Mouse (Mus musculus) retina, adult 2 months (tissue): Measurements from ENCODE around the gene Fzd2.
"Not testable (repeated sequence)": the region's sequence is repeated elsewhere in the genome, so short reads cannot be mapped to it uniquely, and the experiment has no call there.

Experiments
- DNase-seq: peaks from one replicate; pipeline ENCODE4 v3.0.0-alpha.2; 2012; ENCODE audit warnings: low read depth, low spot score

Fzd2 gene

DNA sequence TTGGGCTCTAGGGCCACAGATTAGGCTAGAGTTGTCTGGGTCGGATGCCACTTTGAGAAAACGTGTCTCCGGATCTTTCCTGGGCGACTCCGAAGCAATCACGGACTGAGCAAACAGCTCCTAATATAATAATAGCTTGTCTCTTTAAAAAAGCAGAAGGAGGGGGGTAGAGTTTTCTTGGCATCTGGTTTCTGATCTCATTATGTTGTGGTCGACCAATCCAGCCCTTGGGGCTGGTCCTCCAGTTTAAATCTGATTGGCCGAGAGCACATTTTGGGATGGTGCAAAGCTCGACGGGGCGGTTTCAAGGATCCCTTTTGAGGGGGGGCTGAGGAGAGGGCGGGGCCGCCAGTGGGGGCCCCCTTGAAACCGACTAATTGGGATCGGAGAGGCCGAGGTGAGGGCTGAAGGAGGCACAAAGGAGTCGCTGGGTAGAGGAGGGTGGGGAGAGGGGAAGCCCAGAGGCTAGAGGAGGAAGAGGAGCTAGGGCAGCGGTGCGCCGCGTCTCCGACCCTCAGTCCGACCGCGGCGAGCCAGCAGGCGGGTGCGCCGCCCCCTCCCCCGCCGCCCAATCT, at the start of gene Fzd2:
Gene Fzd2, plus strand, starts transcription at position 387 of the 575 bp plus-strand sequence.
- DNase-seq: peak; percentile 55

DNA sequence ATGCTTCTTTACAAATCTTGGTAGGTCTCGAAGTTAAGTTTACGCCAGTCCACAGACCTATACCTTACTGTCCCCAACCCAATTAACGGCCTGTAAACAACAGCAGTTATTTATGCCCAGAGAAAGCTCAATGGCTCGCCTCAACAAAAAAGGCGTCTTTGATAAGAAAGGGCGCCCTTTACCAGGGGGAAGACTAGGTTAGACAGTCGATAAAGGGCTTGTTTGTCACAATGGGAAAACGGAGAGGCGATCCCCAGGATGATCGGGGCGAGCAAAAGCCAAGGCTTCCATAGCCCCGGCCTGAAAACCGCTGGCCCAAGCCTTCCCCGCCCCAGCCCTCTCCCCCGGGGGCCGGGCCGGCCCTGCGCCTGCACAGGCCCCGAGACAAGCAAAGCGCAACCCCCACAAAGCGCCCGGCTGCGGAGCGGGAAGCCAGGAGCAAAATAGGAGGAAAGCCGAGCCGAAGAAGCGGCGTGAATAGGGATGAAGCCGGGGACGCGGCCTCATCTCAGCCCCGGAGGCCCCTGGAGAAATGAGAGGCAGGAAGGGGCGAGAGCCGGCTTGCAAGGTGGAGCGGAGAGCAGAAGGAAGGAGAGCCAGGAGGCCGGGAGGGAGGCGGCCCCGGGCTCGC, 48.7 kb upstream of the Fzd2 start:
- no peak for DNase-seq

DNA sequence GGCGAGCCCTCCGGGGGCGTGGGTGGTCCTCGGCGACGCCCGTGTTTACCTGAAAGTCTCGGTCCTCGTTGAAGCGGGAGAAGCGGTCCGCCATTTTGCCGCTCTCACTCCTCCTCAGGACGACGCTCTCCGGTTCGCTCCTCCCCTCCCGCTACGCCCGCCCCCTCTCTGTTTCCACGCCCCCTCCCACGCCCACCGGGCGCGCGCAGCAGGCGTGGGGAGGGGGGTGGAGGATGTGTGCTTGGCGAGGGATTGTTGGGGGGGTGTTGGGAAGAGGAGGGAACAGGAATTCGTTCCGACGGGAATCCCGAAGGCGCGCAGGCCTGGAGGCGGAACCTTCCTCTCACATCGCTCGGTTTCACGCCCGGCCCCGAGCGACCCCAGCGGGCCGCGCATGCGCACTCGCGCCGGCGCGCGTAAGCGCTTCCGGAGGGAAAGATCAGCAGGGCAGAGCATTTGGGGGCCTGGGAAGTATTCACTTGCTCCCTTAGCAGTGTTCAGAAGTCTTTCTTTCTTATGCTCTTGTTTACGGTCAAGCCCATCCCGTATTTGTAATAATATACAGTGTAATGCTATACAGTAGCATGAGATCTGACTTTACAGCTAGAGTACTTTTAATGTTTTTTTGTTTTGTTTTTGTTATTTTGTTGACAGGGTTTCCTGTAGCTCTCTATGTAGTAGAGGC, 48.0 kb upstream of the Fzd2 start, which contains the start of gene Gpatch8:
Gene Gpatch8, minus strand, starts transcription at position 362 of the 685 bp plus-strand sequence.
- peak; percentile 92 for DNase-seq

DNA sequence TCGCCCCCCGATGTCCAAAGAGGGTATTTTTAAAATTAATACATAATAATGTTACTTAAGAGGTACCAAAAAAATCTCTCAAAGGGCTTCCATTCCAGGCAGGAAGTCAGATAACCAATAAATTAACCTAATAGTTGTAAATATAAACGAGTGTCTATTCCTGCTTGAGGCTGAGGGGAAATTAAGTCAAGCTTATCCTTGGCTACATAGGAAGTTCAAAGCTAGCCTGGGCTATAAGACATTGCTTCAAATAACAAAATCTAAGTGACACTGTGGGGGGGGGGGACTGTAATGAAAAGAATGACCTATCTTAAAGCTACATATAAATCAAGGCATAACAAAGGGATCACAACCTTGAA, 47.5 kb upstream of the Fzd2 start:
- no peak for DNase-seq

DNA sequence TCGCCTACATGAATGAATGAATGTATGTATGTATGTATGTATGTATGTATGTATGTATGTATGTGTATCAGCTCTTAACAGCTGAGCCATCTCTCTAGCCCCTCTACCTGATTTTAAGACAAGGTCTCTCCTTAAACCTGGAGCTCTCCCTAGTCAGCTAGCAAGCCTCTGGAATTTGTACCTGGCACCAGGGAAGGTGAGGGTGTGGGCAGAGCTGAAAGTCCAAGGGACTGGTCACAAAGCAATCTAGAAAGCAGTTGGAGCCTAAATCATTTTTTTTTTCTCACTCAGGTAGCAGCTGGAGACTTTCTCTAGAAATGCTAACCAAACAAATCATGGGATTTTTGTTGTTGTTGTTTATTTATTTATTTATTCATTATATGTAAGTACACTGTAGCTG, 46.8 kb upstream of the Fzd2 start:
- DNase-seq: no peak

DNA sequence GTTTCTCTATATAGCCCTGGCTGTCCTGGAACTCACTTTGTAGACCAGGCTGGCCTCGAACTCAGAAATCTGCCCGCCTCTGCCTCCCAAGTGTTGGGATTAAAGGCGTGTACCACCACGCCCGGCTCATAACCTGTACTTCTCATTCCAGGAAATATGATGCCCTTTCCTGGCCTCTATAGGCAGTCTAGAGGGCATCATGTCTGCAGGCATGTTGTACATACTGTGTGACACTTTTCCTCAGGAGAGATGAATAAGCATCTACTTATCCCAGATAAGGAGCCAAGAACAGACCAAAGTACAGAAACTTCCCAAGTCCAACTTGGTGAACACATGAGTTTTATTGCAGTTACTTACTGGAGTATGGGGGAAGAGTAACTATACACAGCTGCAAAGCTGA, 45.5 kb upstream of the Fzd2 start:
- DNase-seq: no peak

DNA sequence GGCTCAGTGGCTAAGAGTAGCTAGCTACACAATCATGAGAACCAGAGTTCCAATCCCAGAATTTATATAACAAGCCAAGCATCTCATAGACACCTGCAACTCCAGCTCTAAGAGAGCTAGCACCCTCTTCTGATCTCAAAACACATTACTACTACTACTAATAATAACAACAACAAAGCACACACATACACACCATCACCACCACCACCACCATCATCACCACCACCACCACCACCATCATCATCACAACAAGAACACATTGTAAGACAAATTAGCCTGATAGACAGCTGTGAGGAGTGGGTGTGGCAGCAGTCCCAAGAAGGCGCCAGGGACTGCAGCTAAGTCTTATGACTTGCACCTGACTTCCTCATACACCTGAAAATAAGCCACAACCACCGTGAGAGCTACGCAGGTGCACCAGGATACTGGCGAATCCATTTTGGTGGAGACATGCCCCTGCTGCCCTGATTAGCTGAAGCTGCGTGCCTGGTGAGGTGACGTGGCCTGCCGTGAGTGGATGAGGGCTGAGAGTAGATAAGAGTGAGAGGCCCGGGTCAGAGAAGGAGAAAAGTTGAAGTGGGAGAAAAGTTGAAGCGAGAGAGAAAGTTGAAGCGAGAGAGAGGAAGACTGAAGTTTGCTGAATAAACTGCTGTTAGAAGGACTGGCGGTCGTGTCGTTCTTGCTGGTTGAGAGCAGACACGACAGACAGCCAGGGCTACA, 39.1 kb upstream of the Fzd2 start:
- DNase-seq: not testable (repeated sequence)

DNA sequence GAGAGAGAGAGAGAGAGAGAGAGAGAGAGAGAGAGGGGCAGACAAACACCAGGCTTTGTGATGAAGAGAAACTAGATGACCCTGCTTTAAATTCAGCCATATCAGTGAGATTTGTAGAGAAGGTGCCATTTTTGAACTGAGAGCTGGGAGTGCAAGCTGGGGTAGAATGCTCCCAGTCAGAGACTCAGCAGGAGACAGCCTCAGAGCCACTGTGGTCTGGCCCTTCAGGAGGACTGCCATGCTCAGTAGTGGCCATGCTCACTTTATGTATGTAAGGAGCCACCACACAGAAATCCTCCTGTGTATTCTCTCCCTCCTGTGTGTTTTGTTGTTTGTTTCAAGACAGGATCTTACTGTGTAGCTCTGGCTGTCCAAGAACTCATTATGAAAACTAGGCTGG, 38.5 kb upstream of the Fzd2 start:
- DNase-seq: no peak

DNA sequence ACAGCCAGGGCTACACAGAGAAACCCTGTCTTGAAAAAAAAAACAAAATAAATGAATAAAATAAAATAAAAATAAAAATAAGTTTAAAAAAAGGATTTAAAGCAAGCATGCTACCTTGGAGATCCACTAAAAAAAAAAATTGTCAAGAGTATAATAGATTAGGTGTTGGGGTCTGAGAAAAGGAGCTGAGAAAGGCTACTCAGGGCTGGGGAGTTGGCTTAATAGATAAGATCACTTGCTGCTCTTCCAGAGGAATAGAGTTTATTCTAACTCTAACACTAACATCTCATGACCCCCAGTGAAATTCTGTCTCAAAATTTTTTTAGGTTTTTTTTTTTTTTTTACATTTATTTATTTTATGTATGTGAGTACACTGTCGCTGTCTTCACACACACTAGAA, 37.9 kb upstream of the Fzd2 start:
- DNase-seq: no peak

DNA sequence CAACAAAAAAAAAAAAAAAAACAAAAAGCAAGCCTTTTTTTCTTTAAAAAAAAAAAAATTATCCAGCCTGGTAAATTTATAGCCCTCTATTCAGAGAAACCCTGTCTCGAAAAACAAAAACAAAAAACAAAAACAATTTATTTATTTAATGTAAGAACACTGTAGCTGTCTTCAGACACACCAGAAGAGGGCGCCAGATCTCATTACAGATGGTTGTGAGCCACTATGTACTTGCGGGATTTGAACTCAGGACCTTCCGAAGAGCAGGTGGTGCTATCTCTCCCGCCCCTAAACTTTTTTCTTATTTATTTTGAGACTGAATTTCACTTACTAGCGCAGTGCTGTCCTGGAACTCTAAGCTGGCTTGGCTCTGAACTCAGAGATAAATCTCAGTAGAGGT, 37.0 kb upstream of the Fzd2 start:
- no peak for DNase-seq

DNA sequence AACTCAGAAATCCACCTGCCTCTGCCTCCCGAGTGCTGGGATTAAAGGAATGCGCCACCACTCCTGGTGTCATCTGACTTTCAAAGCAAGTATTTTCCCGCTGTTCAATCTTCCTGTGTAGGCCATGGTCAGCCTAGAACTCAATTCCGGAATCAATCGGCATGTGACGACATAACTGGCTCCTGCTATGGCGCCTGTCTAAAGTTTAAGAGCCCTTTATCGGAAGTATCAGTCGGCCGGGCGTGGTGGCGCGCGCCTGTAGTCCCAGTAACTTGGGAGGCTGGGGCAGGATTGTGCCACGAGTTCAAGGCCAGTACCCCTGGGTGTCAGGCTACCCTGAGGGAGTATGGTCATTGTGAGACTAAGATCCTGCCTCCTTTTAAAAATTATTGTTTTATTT, 36.5 kb upstream of the Fzd2 start:
- DNase-seq: no peak

DNA sequence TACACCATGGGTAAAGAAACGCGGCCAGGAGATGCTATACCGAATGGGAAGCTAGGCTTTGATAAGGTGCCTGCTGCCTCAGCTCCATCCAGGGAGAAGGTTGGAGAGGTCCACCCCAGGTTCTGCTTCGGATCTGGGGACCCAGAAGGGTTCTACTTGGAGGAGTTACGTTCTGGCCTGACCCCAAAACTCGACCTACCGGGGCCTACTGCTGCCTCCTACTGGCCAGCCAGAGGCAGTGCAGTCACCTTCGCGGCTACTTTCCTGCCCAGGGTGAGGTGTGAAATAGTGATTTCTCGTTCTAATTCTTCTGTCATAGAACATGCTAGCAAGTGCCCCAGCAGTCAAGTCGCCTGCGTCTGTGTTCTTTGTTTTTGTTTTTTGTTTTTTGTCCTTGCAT, 36.0 kb upstream of the Fzd2 start:
- no peak for DNase-seq

DNA sequence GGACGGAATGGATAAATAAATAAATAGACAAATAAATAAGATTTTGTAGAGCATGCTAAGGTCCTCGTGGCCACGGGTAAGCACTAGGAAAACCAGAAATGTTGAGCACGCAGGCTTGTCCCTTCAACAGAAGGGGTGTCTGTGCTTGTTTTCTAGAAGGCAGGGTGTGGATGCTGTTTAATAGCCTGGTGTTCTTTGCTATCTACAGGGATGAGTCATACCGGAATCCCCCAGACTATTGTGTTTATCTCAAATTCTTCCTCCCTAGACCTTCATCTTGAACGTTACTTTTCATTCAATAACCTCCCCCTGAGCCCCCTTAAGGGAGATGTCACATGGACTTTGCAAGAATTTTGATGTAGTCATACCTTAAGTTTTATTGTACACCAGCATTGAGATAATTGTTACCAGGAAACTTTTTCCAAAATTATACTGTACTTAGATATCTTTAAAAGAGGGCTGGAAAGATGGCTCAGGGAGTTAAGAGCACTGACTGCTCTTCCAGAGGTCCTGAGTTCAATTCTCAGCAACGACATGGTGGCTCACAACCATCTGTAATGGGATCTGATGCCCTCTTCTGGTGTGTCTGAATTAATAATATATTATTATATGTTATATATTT, 35.3 kb upstream of the Fzd2 start:
- no peak for DNase-seq

DNA sequence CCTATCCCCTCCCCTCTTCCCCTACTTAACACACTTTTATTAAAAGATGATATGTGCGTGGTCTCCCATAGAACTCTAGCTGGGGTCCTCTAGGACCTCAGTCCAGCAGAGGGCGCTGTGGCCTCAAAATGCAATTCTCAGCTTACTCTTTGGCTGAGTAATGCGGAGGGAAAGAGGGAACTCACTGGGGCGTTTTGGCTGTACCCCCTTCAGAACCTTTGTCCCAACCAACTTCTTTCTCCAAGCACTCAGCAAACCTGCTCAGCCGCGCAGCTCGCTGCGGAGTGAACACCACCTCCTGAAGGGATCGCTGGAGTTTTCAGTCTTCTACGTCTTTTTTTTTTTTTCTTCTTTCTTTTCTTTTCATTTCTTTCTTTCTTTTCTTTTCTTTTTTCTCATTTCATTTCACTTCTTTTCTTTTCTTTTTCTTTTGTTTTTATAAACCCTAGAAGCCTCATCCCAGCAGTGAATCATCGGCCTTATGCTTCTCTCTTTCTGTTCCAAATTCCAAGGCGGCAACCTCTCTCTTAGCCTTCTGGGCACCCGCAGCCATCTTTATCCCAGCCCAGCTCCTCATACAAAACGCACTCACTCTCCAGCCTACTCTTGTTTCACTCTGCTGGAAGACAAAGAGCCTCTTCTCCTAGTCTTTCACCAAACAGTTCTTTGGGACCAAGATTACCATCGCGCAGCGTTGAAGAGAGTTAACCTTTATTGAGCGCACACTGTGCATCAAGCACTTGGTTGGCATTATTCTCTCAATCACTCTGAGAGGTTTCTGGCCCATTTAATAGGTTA, 31.1 kb upstream of the Fzd2 start:
- peak; percentile 59 for DNase-seq

DNA sequence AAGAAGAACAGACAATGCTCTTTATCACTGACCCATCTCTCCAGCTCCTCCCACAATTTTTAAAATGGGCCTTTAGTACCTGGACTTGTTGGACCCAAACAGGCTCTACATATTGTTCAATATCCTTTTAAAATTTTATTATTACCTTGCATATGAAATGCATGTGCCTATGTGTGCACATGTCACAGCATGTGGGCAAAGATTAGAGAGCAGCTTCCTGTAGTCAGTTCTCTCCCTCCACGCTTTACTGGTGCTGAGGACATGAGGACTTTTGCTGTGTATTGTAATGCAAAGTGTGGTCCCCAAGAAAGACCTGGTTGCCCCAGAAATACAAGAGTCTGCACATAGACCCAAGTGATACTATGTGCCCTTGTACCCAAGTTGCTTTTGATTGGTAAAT, 29.2 kb upstream of the Fzd2 start:
- no peak for DNase-seq

DNA sequence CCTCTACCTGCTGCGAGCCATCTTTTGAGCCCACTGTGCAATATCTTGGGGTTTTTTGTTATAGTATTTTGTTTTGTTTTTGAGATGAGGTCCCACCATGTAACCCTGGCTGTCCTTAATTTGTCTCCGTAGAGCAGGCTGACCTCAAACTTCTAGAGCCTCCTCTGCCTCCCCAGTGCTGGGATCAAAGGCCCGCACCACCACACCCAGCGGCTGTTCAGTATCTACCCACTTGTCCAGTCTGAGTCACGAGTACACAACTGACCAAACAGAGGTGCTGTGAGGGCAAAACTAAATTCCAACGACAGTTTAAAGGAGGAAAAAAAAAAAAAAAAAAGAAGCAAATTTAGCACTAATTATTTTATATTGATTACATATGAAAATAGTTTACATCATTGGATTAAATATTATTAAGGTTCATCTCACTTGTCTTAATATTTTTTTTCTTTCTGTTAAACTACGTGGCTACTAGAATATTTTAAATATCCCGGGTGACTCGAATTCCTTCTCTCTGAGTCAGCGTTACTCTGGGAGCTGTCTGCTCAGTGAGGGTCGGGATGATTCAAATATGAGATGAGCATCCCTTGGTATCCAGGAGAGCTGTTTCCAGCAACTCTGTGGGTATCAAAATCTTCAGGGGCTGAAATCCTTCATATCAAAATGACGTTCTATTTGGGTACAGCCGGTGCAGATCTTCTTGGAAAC, 28.0 kb upstream of the Fzd2 start:
- DNase-seq: no peak

DNA sequence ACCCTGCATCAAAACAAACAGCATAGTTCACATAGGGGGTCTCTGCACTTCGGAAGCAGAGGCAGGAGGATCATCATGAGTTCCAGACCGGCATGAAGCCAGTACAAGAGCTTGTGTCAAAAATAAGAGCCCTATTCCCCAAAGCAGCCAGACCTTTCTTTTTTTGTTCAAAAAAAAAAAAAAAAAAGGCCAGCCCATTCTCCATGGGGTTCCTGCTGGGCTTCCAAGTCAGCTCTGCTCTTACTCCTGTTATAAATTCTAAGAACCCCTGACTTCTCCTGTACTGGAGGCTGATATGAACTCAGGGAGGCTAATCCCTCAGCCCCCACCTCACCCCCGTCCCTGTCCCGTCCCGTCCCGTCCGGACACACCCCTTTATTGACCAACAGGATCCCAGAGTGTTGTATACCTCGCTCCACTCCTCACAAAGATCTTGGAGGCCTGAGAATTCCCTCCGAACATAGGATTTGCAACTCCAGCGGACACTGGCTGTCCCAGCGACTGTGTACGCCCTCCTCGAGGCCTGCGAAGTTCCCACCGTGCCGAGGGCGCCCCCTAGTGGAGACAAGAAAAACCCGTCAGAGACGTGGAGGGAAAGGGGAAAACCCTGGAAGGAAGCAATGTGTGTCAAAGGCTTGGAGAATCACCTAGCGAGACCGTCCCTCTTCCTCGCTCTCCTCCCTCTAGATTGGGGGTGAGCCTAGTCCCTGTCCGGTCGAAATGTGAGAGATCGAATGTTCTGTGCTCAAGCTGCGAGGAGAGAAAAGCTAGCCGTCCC, 25.7 kb upstream of the Fzd2 start:
- DNase-seq: peak; percentile 50

DNA sequence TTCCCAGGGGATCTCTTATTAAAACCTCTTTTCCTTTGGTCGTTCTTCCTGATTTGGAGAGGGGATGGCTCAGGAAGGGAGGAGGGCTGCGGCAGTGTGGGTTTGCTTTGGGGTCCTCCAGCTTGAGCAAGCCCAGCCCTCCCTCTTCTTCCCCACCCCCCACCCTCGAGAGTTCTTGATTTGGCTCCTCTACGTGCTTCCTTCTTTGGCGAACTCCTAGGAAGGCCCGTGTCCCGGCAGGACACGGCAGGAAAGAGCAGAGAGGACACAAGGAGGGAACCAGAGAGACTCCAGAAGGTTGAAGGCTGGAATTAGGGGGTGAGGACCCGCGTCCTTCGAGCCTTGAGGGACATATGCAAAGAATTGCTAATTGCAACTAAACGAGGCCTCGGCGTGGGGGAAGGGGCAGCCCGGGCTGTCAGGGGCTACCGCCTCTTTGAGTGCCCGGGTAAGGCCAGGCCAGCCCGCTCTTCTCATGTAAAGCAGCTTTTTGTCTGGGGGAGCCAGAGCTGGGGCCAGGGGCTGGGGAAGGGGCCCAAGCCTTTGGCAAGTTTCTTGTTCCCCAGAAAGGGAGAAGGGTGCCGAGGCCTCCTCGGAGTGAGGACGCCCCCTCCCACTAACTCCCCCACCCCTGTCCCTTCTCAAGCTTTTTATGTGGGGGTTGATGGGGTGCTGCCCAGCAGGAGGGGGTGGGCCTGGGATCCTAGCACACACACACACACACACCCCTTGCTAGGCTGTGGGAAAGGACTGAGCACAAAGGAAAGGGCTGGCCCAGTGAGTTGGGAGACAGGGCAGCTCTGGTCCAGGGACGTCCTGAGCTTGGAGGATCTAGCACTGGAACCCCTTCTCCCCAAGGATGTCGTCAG, 24.8 kb upstream of the Fzd2 start, which contains the start of gene Gm11627:
Gene Gm11627, minus strand, starts transcription at position 297 of the 869 bp plus-strand sequence.
- DNase-seq: no peak

DNA sequence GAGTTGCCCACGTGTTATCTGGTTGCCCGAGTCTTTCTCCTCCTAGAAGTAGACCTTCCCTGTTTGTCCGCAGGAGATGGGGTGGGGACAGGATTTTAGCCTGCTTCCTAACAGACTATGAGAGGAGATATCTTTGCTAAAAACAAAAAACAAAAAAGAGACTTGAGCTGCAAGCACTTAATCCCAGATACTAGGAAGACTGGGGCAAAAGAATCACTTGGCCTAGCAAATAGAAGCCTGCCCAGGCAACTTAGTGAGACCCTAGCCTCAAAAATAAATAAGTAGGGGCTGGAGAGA, 24.2 kb upstream of the Fzd2 start:
- no peak for DNase-seq
